Mouse (Mus musculus): ENCODE data around the gene Magea2. TPM values are rescaled to one million over a fixed set of nuclear protein-coding genes. Genes with fewer than 3 reads are reported as not detected.
"Not testable (repeated sequence)": the region's sequence is repeated elsewhere in the genome, so short reads cannot be mapped to it uniquely, and the experiment has no call there.

Gene Magea2
- total RNA-seq (2017): not detected in 2 replicates

DNA sequence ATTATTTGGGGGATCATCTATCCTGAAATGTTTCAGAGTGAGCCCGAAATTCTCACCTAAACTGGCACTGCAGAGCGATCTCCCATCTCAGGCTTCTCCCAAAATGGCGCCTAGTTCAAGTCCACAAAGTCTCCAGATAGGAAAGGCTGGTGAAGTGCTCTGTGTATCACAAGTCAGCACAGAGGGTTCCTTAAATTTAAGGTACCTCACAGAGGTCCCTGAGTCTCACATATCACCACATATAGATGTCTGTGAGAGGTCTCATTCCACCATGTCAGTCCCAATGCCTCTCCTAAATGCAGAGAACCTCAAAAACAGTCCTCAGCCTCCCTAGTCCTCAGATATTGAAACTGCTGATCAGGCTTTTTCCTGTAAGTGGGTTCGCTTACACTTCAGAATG lies at the start of gene Magea2:
Gene Magea2 (minus strand): TSS at position 101 of the 400 bp plus-strand sequence.
- ATAC-seq (replicated peaks; ENCODE audit: low read depth, poor library complexity, severe bottlenecking): not testable (repeated sequence)

DNA sequence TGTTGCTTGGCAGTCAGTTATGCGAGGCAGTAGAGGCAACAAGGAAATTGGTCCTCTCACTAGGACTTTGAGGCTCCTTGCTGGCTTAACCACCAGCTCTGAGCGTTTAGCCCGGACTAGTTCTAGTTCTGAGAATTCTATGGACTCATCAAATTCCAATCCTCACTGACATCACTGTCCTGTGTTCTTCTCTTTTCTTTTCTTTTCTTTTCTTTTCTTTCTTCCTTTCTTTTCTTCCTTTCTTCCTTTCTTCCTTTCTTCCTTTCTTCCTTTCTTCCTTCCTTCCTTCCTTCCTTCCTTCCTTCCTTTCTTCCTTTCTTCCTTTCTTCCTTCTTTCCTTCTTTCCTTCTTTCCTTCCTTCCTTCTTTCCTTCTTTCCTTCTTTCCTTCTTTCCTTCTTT lies 34.8 kb upstream of the Magea2 start, which contains the start of gene Cldn34b2:
Gene Cldn34b2 (minus strand): TSS at position 101 of the 400 bp plus-strand sequence.
- ATAC-seq (replicated peaks; ENCODE audit: low read depth, poor library complexity, severe bottlenecking): not testable (repeated sequence)

DNA sequence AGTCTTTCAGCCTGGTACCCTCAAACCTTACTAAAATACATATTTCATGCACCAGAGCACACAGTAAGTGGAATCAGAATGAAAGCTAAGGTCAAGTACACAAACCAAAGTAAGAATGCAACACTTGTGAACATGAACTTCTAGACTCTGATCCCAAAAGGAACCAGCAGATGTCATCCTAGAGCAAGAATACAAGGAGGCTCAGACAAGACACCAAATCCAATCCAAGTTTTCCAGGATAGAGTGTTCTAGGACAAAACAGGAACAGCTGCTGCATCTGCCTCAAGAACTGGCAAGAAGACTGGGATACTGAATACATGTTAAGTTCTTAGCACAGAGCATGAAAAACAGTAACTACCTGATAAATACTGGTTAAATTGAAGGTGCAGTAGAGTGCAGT lies 4.6 kb upstream of the Magea2 start:
- 0 out of 2 replicates have a peak, but pooled peaks have one; percentile 52 for ATAC-seq (replicated peaks; ENCODE audit: low read depth, poor library complexity, severe bottlenecking)

DNA sequence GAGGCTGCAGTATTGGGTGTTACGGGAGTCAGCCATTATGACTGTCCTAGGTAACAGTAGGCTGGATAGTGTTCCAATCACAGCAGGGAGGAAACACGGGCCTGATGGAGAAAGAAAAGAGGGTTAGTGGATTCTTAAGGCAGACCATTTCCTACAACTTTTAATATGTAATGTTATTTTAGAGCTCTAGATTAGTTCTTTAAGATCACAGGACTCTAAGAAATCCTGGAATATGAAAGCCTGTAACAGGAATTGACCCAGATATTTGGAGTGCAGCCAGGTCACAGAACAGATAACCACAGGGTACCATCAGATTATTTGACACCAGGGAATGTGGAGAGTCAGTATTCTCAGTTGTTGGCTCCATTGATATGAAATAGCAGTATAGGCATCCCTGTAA lies 3.8 kb downstream of the Magea2 start, which contains the start of gene Magea1:
Gene Magea1 (minus strand): TSS at position 101 of the 400 bp plus-strand sequence.
- not testable (repeated sequence) for ATAC-seq (replicated peaks; ENCODE audit: low read depth, poor library complexity, severe bottlenecking)

DNA sequence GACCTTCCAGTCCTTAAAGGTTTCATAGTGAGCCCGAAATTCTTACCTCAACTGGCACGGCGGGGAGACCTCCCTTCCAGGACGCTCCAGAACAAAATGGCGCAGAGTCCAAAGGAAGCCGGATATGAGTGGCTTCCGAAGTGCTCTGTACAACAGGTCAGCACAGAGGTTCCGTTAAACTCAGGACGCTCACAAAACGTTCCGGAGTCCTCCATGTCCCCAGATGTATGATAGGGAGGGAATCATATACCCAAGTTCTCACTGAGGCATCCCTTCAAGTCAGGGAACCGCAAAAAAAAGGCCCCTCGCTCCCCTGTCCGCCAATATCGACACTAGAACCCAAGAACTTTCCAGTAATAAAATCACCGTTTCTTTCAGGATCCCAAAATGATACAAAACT lies 30.4 kb downstream of the Magea2 start, which contains the start of gene Magea5:
Gene Magea5 (minus strand): TSS at position 101 of the 400 bp plus-strand sequence.
- not testable (repeated sequence) for ATAC-seq (replicated peaks; ENCODE audit: low read depth, poor library complexity, severe bottlenecking)

DNA sequence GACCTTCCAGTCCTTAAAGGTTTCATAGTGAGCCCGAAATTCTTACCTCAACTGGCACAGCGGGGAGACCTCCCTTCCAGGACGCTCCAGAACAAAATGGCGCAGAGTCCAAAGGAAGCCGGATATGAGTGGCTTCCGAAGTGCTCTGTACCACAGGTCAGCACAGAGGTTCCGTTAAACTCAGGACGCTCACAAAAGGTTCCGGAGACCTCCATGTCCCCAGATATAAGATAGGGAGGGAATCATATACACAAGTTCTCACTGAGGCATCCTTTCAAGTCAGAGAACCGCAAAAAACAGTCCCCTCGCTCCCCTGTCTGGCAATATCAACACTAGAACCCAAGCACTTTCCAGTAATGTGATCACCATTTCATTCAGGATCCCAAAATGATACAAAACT lies 97.7 kb downstream of the Magea2 start, which contains the start of gene Magea8:
Gene Magea8 (minus strand): TSS at position 101 of the 400 bp plus-strand sequence.
- ATAC-seq (replicated peaks; ENCODE audit: low read depth, poor library complexity, severe bottlenecking): not testable (repeated sequence)

Other genes starting within 250 kb of the Magea2 start
- gene Cldn34b1, start 203.4 kb downstream of the Magea2 start, total RNA-seq (2017): not detected in 2 replicates
- not detected in 2 replicates for gene Magea6, start 157.7 kb downstream of the Magea2 start, total RNA-seq (2017)
- not detected in 2 replicates for gene Magea3, start 144.2 kb downstream of the Magea2 start, total RNA-seq (2017)
- gene Magea8, start 97.8 kb downstream of the Magea2 start, total RNA-seq (2017): not detected in 2 replicates
- not detected in 2 replicates for gene Magea5, start 30.5 kb downstream of the Magea2 start, total RNA-seq (2017)
- gene Magea1, start 3.9 kb downstream of the Magea2 start, total RNA-seq (2017): not detected in 2 replicates
- not detected in 2 replicates for gene Cldn34b2, start 34.7 kb upstream of the Magea2 start, total RNA-seq (2017)
- 91.7 and 99.2 TPM in 2 replicates for gene Sat1, start 122.8 kb upstream of the Magea2 start, total RNA-seq (2017)
- 29.0 and 47.8 TPM in 2 replicates for gene Acot9, start 168.8 kb upstream of the Magea2 start, total RNA-seq (2017)
- gene Prdx4, start 247.1 kb upstream of the Magea2 start, total RNA-seq (2017): 48.8 and 55.7 TPM in 2 replicates